Mouse (Mus musculus): ENCODE results near the gene Snx6. TPM values are rescaled to one million over a fixed set of nuclear protein-coding genes. Genes with fewer than 3 reads are reported as not detected.

Gene Snx6
- total and polyA plus RNA-seq, 3 experiments, result 33.7 to 42.4 TPM; not detected in 1

- TF ChIP-seq MAZ (IDR thresholded peaks at IDR 0.05; ENCODE audit: low read depth, low read length) (no peak), POLR2A (IDR thresholded peaks at IDR 0.05; ENCODE audit: control insufficient read depth in 1 of 2, insufficient read depth in 1 of 2, low read depth in 1 of 2, low read length in 2 of 2, poor library complexity in 1 of 2) (peak in 1 of 2 experiments; percentile 50; a peak in 1 of 4 replicates)
- H3K9ac ChIP-seq (ENCODE audit: control insufficient read depth, low read depth, low read length, poor library complexity, severe bottlenecking), result peak overlapping the region; percentile 17
- H3K27ac ChIP-seq (ENCODE audit: control insufficient read depth, low read depth, low read length), result 0 out of 2 replicates have a peak overlapping the region, but pooled peaks have one; percentile 3
- H3K4me3 ChIP-seq (ENCODE audit: control insufficient read depth in 1 of 2, insufficient read depth in 1 of 2, low read depth in 2 of 2, low read length in 2 of 2), result no peak overlapping the region
- no peak for DNase-seq (ENCODE audit: low read depth, low spot score)
- no peaks in the 10 kb centered on the region for H3K9me3 ChIP-seq (replicated peaks; ENCODE audit: insufficient read depth, low read length)
- H3K27me3 ChIP-seq (ENCODE audit: control insufficient read depth in 1 of 2, insufficient read depth in 2 of 2, low read length in 2 of 2), result no peaks in the 10 kb centered on the region
- H3K4me1 ChIP-seq (ENCODE audit: control insufficient read depth in 1 of 2, insufficient read depth in 2 of 2, low read length in 2 of 2), result peaks cover 3 to 13% of the 10 kb centered on the region in 2 experiments; a peak in 3 of 4 replicates
- peaks cover 0 to 9% of the 10 kb centered on the region in 2 experiments; a peak in 2 of 4 replicates for H3K36me3 ChIP-seq (ENCODE audit: control insufficient read depth in 1 of 2, insufficient read depth in 2 of 2, low read length in 2 of 2)
- peaks cover 9% of the 10 kb centered on the region for H3K79me2 ChIP-seq (ENCODE audit: control insufficient read depth, insufficient read depth, low read length, poor library complexity)
These were observed 97.7 kb downstream of the Snx6 start for GRCm38 (mm10) chr12:54697791-54698250.

GRCm38 (mm10) chr12:54697003-54697597 is 98.4 kb downstream of the Snx6 start:
- H3K27ac ChIP-seq (ENCODE audit: control insufficient read depth, low read depth, low read length), result 0 out of 2 replicates have a peak overlapping the region, but pooled peaks have one; percentile 3
- peaks cover 3 to 13% of the 10 kb centered on the region in 2 experiments; a peak in 3 of 4 replicates for H3K4me1 ChIP-seq (ENCODE audit: control insufficient read depth in 1 of 2, insufficient read depth in 2 of 2, low read length in 2 of 2)

More at GRCm38 (mm10) chr12:54697003-54697597, 98.4 kb downstream of the Snx6 start:
- Histone ChIP-seq H3K4me3 (ENCODE audit: control insufficient read depth in 1 of 2, insufficient read depth in 1 of 2, low read depth in 2 of 2, low read length in 2 of 2) (no peak overlapping the region), H3K9me3 (replicated peaks; ENCODE audit: insufficient read depth, low read length) (no peaks in the 10 kb centered on the region), H3K27me3 (ENCODE audit: control insufficient read depth in 1 of 2, insufficient read depth in 2 of 2, low read length in 2 of 2) (no peaks in the 10 kb centered on the region), H3K79me2 (ENCODE audit: control insufficient read depth, insufficient read depth, low read length, poor library complexity) (peaks cover 9% of the 10 kb centered on the region), H3K36me3 (ENCODE audit: control insufficient read depth in 1 of 2, insufficient read depth in 2 of 2, low read length in 2 of 2) (peaks cover 0 to 11% of the 10 kb centered on the region in 2 experiments; a peak in 2 of 4 replicates), H3K9ac (ENCODE audit: control insufficient read depth, low read depth, low read length, poor library complexity, severe bottlenecking) (no peak overlapping the region)
- peak; percentile 71 for TF ChIP-seq HCFC1 (IDR thresholded peaks at IDR 0.05; ENCODE audit: low read depth, low read length)
- TF ChIP-seq POLR2AphosphoS5 (IDR thresholded peaks at IDR 0.05; ENCODE audit: borderline replicate concordance, low read depth, low read length), result peak; percentile 96
- TF ChIP-seq MAZ (IDR thresholded peaks at IDR 0.05; ENCODE audit: low read depth, low read length), result no peak
- TF ChIP-seq ELF1 (IDR thresholded peaks at IDR 0.05; ENCODE audit: low read depth, low read length), result no peak
- TF ChIP-seq E2F4 (IDR thresholded peaks at IDR 0.05; ENCODE audit: borderline replicate concordance, low read depth, low read length), result no peak
- TF ChIP-seq ZNF384 (IDR thresholded peaks at IDR 0.05; ENCODE audit: low read depth, low read length), result peak; percentile 68
- peak; percentile 91 for TF ChIP-seq ETS1 (IDR thresholded peaks at IDR 0.05; ENCODE audit: low read depth, low read length)
- TF ChIP-seq MAFK (IDR thresholded peaks at IDR 0.05; ENCODE audit: borderline replicate concordance, low read depth, low read length), result peak; percentile 26; the same call in 1 of the 2 replicates
- peak; percentile 93 to 99 for TF ChIP-seq POLR2A (IDR thresholded peaks at IDR 0.05; ENCODE audit: control insufficient read depth in 1 of 2, insufficient read depth in 1 of 2, low read depth in 1 of 2, low read length in 2 of 2, poor library complexity in 1 of 2)
- TF ChIP-seq UBTF (IDR thresholded peaks at IDR 0.05; ENCODE audit: borderline replicate concordance, insufficient read depth, low read depth, low read length), result no peak
- no peak for TF ChIP-seq GABPA (IDR thresholded peaks at IDR 0.05; ENCODE audit: low read depth, low read length)
- peak; percentile 99 for TF ChIP-seq ZMIZ1 (IDR thresholded peaks at IDR 0.05; ENCODE audit: low read depth, low read length)
- peak; percentile 97 for TF ChIP-seq TBP (IDR thresholded peaks at IDR 0.05; ENCODE audit: low read depth, low read length)
- TF ChIP-seq MEF2A (IDR thresholded peaks at IDR 0.05; ENCODE audit: extremely low read depth, insufficient replicate concordance, low read depth, low read length, poor library complexity, severe bottlenecking), result no peak
- TF ChIP-seq NRF1 (IDR thresholded peaks at IDR 0.05; ENCODE audit: insufficient read depth, low read depth, low read length, poor library complexity, severe bottlenecking), result no peak
- peak; percentile 65; the same call in 1 of the 2 replicates for TF ChIP-seq NELFE (IDR thresholded peaks at IDR 0.05; ENCODE audit: low read depth, low read length)
- no peak for TF ChIP-seq RAD21 (IDR thresholded peaks at IDR 0.05; ENCODE audit: low read depth, low read length)
- no peak for TF ChIP-seq BHLHE40 (IDR thresholded peaks at IDR 0.05; ENCODE audit: borderline replicate concordance, low read depth, low read length)
- peak; percentile 60 for TF ChIP-seq SIN3A (IDR thresholded peaks at IDR 0.05; ENCODE audit: low read length)
- no peak; a peak in 1 of 4 replicates for TF ChIP-seq EP300 (IDR thresholded peaks at IDR 0.05; ENCODE audit: low read depth in 1 of 2, low read length in 2 of 2)
- TF ChIP-seq MYB (IDR thresholded peaks at IDR 0.05; ENCODE audit: low read depth, low read length), result peak; percentile 71
- peak; percentile 100 for TF ChIP-seq POLR2AphosphoS2 (IDR thresholded peaks at IDR 0.05; ENCODE audit: low read length)
- peak; percentile 95 for DNase-seq (ENCODE audit: low read depth, low spot score)

Measured in MEL (cell line).